Mouse (Mus musculus): ENCODE measurements around the gene Aup1. TPM values are rescaled to one million over a fixed set of nuclear protein-coding genes. Genes with fewer than 3 reads are reported as not detected.

Aup1 gene
- 137 and 142 TPM in 2 replicates for polyA plus RNA-seq (2016; fragmentation: Nextera tagmentation; extraction: Ambion mirVana)

DNA sequence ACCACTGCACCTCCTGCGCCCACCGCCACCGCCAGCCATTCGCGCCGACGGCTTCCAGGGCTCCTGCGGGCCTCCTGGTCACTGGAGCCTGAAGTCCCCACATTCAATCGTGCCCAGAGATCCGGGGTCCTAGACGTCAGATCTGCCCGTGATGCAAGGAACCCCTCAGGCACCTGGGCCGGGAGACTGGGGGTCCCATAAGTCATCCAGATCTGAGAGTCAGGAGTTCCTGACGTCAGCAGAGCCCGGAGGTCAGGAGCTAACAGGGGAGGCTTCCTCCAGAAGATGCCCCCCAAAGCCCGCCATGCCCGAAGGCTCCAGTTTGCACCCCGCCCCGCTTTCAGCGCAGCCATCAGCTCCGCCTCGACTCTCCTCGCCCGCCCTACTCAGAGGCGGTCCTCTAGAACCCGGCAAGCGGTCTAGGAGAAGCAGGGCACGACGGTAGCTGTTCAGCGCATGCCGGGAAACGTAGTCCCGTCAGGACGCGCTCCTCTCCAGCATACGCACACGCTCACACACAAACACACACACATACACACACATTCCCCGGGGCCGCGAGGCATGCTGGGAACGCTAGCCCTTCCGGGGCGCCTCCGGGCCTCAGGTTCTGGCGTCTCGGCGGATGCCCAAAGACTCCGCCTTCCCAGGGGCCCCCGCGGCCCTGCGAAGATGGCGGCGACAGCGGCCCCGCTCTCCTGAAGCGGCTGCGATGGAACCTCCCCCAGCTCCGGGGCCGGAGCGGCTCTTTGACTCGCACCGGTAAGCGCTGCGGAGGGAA, at the start of gene Aup1:
Gene Aup1 (plus strand): TSS at position 448 of the 778 bp plus-strand sequence.
- no peaks in the 10 kb centered on the region for H3K27me3 ChIP-seq
- H3K9me3 ChIP-seq, result no peaks in the 10 kb centered on the region
- peak within 1 kb of the TSS; percentile 91 for H3K4me2 ChIP-seq
- H3K4me1 ChIP-seq, result peaks cover 27% of the 10 kb centered on the region
- peaks cover 35% of the 10 kb centered on the region for H3K36me3 ChIP-seq (replicated peaks)
- peak; percentile 96 for ATAC-seq (ENCODE audit: low FRiP score)
- H3K4me3 ChIP-seq (replicated peaks), result peak within 1 kb of the TSS; percentile 97
- peak within 1 kb of the TSS; percentile 83 for H3K27ac ChIP-seq
- WGBS, result under 1% methylated on average over 60 of the region's 64 CpGs
- H3K9ac ChIP-seq, result peak within 1 kb of the TSS; percentile 93

DNA sequence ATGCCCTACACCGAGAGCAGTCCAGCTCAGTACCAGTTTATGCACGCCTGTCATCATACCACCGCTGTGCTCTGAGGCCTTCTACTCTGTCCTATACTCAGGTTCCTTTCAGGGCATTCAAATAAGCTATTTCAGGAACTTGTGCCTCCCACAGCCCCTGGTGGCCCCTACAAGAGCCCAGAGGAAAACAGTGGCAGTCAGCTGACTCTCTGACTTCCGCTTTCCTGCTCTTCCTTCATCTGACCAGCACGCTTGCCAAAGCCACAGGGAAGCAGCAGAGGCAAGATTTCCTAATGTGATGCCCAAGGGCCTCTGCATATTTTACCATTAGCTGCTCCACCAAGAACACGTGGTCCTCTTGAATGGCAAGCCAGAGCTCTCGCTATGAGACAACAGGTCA, 49.4 kb upstream of the Aup1 start:
- Histone ChIP-seq H3K36me3 (replicated peaks) (no peaks in the 10 kb centered on the region), H3K4me3 (replicated peaks) (no peak overlapping the region), H3K27ac (no peak overlapping the region), H3K9ac (no peak overlapping the region), H3K4me1 (no peaks in the 10 kb centered on the region), H3K27me3 (peaks cover 3% of the 10 kb centered on the region; the same call in 1 of the 2 replicates), H3K4me2 (no peak overlapping the region), H3K9me3 (no peaks in the 10 kb centered on the region)
- 68% methylated on average over 7 of the region's 7 CpGs for WGBS
- ATAC-seq (ENCODE audit: low FRiP score), result no peak

DNA sequence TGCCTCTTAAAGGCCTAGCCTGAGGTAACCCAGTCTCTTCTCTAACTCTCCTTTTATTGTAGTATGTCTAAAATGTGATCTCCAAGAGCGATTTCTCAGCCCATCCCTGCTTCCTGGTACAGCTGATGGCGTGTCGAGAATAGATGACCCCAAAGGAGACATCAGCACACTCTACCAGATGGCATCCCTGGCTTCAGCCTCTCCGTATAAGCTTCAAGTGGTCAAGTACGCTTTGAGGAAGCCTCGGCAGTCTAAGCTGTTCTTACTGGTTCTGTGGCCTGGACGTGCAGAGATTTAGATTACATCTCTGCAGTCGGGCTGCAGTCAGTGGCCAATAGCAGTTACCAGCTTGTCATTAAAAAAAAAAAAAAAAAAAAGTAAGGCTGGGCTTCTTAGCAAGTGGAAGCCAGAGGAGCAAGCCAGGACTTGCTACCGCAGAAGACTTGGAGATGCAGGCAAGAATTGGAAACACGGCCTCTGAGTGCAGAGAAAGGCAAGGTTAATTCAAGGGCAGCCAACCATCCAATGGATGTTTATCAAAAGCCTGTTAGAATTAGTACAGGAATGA, 48.8 kb upstream of the Aup1 start:
- Histone ChIP-seq H3K9me3 (no peaks in the 10 kb centered on the region), H3K4me3 (replicated peaks) (no peak overlapping the region), H3K27me3 (peaks cover 5% of the 10 kb centered on the region; the same call in 1 of the 2 replicates), H3K9ac (no peak overlapping the region), H3K4me1 (no peaks in the 10 kb centered on the region), H3K4me2 (no peak overlapping the region), H3K27ac (no peak overlapping the region), H3K36me3 (replicated peaks) (no peaks in the 10 kb centered on the region)
- ATAC-seq (ENCODE audit: low FRiP score), result no peak
- WGBS, result 88% methylated on average over 10 of the region's 10 CpGs

DNA sequence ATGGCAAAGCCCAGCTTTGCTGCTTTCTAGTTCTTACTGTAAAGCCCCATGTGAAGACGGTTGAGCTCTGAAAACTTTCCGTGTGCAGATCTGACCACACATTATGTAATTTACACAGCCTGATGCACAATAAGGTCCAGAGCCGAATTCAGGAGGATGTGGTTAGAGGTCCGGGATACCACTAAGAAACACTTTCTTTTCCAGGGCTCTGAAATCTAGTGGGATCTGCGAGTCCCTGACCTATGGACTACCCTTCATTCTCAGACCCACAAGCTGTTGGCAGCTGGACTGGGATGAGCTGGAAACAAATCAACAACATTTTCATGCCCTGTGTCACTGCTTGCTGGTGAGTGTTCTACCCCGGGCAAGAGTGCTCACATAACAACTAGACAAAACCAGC, 48.2 kb upstream of the Aup1 start:
- no peaks in the 10 kb centered on the region for H3K9me3 ChIP-seq
- no peaks in the 10 kb centered on the region for H3K4me1 ChIP-seq
- H3K9ac ChIP-seq, result no peak overlapping the region
- no peak overlapping the region for H3K27ac ChIP-seq
- H3K4me2 ChIP-seq, result no peak overlapping the region
- WGBS, result 84% methylated on average over 6 of the region's 6 CpGs
- H3K4me3 ChIP-seq (replicated peaks), result no peak overlapping the region
- no peaks in the 10 kb centered on the region for H3K36me3 ChIP-seq (replicated peaks)
- ATAC-seq (ENCODE audit: low FRiP score), result no peak
- peaks cover 7% of the 10 kb centered on the region; the same call in 1 of the 2 replicates for H3K27me3 ChIP-seq

DNA sequence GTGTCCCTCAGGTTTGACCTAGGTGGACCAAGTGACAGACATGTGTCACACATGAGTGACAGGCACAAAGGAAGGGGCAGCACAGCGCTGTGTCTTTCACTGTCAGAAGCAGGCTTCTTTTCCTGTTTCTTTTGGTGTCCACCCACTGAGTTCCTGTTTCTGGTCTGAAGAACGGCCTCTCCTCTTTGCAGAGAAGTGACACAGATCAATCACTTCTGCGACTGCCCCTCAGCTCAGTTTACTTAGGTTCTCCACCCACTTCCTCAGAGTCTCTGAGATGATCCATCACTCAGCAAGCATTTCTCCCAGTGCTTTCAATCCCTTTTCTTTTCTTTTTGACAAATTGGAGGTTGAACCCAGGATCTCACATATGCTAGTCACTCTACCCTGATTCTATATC, 45.7 kb upstream of the Aup1 start:
- Histone ChIP-seq H3K9me3 (no peaks in the 10 kb centered on the region), H3K9ac (no peak overlapping the region), H3K27ac (no peak overlapping the region), H3K4me2 (no peak overlapping the region), H3K4me1 (no peaks in the 10 kb centered on the region), H3K27me3 (peaks cover 7% of the 10 kb centered on the region; the same call in 1 of the 2 replicates), H3K36me3 (replicated peaks) (no peaks in the 10 kb centered on the region), H3K4me3 (replicated peaks) (no peak overlapping the region)
- 77% methylated on average over 3 of the region's 3 CpGs for WGBS
- ATAC-seq (ENCODE audit: low FRiP score), result no peak

DNA sequence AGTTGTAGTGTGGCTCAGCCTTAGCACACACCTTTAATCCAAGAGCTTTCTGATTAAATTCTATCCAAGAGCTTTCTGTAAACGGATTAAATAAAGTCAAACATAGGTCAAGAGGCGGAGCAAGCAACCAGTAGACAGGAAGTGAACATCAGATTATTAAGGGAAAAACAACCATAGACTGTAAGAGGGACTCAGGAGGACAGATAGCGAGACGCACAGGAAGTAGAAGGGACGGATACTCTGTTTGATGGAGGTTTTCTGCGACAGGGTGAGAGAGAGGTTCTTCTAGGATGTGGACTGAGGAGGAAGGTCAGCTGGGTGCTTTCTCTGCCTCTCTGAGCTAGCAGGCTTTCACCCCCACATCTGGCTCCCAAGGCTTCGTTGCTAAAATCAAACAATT, 44.3 kb upstream of the Aup1 start:
- Histone ChIP-seq H3K27ac (no peak overlapping the region), H3K27me3 (peaks cover 7% of the 10 kb centered on the region; the same call in 1 of the 2 replicates), H3K9me3 (no peaks in the 10 kb centered on the region), H3K9ac (no peak overlapping the region), H3K4me2 (no peak overlapping the region), H3K4me1 (no peaks in the 10 kb centered on the region), H3K36me3 (replicated peaks) (no peaks in the 10 kb centered on the region), H3K4me3 (replicated peaks) (no peak overlapping the region)
- WGBS, result 81% methylated on average over 7 of the region's 7 CpGs
- ATAC-seq (ENCODE audit: low FRiP score), result no peak

DNA sequence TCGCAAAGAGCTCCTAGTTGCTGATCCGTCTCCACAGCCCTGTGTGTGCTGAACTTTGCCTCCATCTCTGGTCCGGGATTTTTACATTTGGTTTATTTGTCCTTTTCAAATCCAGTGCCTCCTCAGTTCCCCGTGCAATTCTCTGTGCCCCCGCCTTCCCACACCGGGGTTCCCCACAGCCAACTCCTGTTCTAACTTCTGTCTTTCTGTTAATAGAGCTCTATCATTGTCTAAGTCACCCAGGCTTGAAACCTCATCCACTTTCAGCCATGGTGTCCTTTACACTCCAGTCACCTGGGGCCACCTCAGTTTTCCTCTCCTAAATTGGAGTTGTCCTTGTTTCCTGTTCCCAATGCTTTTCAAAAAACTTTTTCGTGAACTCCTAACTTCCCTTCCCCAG, 43.1 kb upstream of the Aup1 start:
- 83% methylated on average over 7 of the region's 7 CpGs for WGBS
- H3K27me3 ChIP-seq, result peaks cover 7% of the 10 kb centered on the region; the same call in 1 of the 2 replicates
- no peak overlapping the region for H3K4me2 ChIP-seq
- H3K4me3 ChIP-seq (replicated peaks), result no peak overlapping the region
- no peaks in the 10 kb centered on the region for H3K36me3 ChIP-seq (replicated peaks)
- no peaks in the 10 kb centered on the region for H3K4me1 ChIP-seq
- H3K9me3 ChIP-seq, result no peaks in the 10 kb centered on the region
- ATAC-seq (ENCODE audit: low FRiP score), result no peak
- H3K9ac ChIP-seq, result no peak overlapping the region
- no peak overlapping the region for H3K27ac ChIP-seq

DNA sequence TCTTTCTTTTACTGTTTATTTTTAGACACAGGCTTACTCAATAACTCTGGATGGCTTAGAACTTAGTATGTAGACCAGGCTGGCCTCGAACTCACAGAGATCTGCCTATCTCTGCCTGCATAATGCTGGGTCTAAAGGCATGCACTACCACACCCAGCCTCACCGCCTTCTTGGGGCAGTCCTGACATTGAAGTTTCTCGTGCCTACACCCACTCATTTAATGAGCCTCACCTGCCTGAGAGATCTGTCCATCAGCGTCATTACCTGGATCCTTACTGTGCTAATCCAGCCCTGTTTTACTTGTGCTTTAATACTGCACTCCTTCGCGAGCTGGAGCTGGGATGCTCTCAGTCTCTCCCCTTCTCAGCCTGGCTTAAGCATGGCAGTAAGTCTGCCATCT, 42.6 kb upstream of the Aup1 start:
- peaks cover 7% of the 10 kb centered on the region; the same call in 1 of the 2 replicates for H3K27me3 ChIP-seq
- no peak overlapping the region for H3K27ac ChIP-seq
- 74% methylated on average over 6 of the region's 6 CpGs for WGBS
- no peaks in the 10 kb centered on the region for H3K36me3 ChIP-seq (replicated peaks)
- no peak overlapping the region for H3K4me3 ChIP-seq (replicated peaks)
- H3K9me3 ChIP-seq, result no peaks in the 10 kb centered on the region
- no peaks in the 10 kb centered on the region for H3K4me1 ChIP-seq
- H3K4me2 ChIP-seq, result no peak overlapping the region
- no peak for ATAC-seq (ENCODE audit: low FRiP score)
- H3K9ac ChIP-seq, result no peak overlapping the region

DNA sequence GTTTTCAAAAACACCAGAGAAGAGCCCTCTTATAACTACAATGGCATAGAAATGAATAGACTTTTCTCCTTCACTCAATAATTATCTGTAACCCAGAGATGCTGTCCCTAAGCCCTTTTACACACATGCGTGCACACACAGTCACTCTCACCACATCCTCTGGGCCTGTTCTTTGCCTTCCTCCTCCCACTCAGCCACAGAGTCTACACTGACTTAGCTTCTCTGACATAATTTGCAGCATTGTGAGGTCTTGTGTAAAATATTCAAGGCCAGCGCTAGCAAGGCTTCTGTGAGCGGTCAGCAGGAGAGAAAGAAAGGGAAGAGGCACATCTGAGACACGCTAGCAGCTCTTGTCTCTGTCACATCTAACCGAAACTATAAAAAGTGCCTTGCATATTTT, 40.9 kb upstream of the Aup1 start:
- WGBS, result 64% methylated on average over 5 of the region's 5 CpGs
- no peak overlapping the region for H3K9ac ChIP-seq
- no peak for ATAC-seq (ENCODE audit: low FRiP score)

DNA sequence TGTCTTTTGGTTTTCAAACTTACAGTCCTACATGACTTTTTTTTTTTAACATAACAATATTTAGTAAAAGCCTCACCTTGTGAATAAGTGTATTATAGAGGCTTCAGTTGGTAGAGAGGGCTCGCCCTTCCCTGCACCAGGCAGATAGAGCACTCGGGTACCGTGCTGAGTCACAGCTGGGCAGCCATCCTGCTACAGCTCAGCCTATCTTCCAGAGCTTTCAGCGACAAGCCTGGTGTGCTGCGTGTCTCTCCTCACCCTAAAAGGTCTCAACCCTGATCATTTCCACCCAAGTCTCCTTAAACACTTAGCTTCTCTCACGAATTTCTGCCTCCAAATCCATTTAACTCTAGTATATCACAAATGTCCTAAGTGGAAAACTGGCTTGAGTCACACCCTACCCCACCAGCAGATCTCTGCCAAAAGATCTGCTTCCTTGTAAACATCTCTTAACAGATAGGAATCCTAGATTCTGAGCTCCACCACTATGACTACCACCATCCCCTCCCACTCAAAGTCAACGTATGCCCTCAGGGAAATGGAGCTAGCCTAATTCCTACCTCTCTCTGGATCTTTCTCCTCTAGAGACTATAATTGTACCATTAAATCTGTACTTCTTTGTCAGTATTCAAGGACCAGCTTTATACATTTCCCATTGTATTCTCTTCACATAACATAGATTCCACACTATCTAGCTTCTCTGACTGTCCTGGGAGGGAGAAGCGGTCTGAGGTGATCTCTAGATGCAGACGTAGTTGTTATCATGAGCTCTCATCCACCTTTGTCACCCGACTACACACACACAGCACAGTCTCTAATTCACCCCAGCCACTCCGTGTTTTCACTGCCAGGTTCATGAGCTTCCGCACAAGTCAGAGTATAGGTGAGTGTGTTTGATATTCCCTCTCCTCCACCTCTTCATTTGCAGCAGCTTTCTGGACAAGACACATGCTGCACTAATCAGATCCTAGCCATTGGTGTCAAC, 39.5 kb upstream of the Aup1 start:
- 75% methylated on average over 12 of the region's 12 CpGs for WGBS
- Histone ChIP-seq H3K9ac (no peak overlapping the region), H3K4me3 (replicated peaks) (no peak overlapping the region), H3K27me3 (peaks cover 4% of the 10 kb centered on the region; the same call in 1 of the 2 replicates), H3K4me2 (no peak overlapping the region), H3K4me1 (no peaks in the 10 kb centered on the region), H3K9me3 (no peaks in the 10 kb centered on the region), H3K27ac (no peak overlapping the region), H3K36me3 (replicated peaks) (no peaks in the 10 kb centered on the region)
- ATAC-seq (ENCODE audit: low FRiP score), result no peak

More for the DNA sequence above, 40.9 kb upstream of the Aup1 start:
- H3K4me2 ChIP-seq, result no peak overlapping the region
- no peaks in the 10 kb centered on the region for H3K4me1 ChIP-seq
- H3K27ac ChIP-seq, result no peak overlapping the region
- no peak overlapping the region for H3K4me3 ChIP-seq (replicated peaks)
- H3K9me3 ChIP-seq, result no peaks in the 10 kb centered on the region
- peaks cover 6% of the 10 kb centered on the region; the same call in 1 of the 2 replicates for H3K27me3 ChIP-seq
- no peaks in the 10 kb centered on the region for H3K36me3 ChIP-seq (replicated peaks)

DNA sequence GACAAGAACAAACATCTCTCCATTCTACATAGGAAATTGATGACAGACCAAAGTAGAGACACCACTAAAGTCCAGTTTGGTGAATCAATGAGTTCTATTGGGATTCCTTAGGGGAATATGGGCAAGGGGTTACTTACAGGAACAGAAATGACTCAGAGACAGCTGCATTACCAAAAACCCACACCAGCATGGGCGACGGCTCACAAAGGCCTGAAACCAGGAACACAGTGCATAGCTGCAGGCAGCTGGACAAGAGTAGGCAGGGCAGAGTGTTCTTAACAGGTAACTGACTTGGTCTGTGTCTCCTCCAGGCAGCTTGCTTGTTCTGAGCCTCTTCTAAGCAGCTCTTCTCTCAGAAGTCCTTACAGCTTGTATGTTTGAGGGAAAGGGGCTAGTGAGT, 38.6 kb upstream of the Aup1 start:
- no peaks in the 10 kb centered on the region for H3K27me3 ChIP-seq
- no peaks in the 10 kb centered on the region for H3K4me1 ChIP-seq
- H3K36me3 ChIP-seq (replicated peaks), result no peaks in the 10 kb centered on the region
- H3K9me3 ChIP-seq, result no peaks in the 10 kb centered on the region
- no peak overlapping the region for H3K4me2 ChIP-seq
- H3K4me3 ChIP-seq (replicated peaks), result no peak overlapping the region
- WGBS, result 93% methylated on average over 2 of the region's 2 CpGs
- no peak overlapping the region for H3K27ac ChIP-seq
- H3K9ac ChIP-seq, result no peak overlapping the region
- no peak for ATAC-seq (ENCODE audit: low FRiP score)

DNA sequence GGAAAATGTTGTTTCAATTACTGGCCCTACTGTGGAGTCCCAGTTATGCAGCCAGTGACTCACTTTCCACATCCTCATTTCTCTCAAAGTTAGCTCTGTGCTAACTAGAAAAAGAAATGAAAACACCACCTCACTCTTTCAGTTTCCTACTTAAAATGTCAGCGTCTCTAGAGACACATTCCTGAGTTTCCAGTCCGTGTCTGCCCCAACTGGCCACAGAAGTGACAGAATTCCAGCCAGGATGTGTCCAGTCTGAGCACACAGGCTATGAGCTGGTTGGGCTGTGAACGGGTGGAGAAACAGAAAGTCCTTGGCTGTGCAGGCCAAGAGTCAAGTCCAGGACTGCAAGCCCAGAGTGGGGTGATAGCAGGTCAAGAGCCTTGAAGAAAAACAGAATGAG, 37.1 kb upstream of the Aup1 start:
- Histone ChIP-seq H3K4me1 (no peaks in the 10 kb centered on the region), H3K36me3 (replicated peaks) (no peaks in the 10 kb centered on the region), H3K9me3 (no peaks in the 10 kb centered on the region), H3K4me2 (no peak overlapping the region), H3K4me3 (replicated peaks) (no peak overlapping the region), H3K9ac (no peak overlapping the region), H3K27ac (no peak overlapping the region), H3K27me3 (no peaks in the 10 kb centered on the region)
- WGBS, result 81% methylated on average over 3 of the region's 3 CpGs
- no peak for ATAC-seq (ENCODE audit: low FRiP score)

All from forebrain, embryonic 12.5 days (tissue).